Mouse (Mus musculus): Measurements from ENCODE around the gene Fam20a.

Fam20a gene

DNA sequence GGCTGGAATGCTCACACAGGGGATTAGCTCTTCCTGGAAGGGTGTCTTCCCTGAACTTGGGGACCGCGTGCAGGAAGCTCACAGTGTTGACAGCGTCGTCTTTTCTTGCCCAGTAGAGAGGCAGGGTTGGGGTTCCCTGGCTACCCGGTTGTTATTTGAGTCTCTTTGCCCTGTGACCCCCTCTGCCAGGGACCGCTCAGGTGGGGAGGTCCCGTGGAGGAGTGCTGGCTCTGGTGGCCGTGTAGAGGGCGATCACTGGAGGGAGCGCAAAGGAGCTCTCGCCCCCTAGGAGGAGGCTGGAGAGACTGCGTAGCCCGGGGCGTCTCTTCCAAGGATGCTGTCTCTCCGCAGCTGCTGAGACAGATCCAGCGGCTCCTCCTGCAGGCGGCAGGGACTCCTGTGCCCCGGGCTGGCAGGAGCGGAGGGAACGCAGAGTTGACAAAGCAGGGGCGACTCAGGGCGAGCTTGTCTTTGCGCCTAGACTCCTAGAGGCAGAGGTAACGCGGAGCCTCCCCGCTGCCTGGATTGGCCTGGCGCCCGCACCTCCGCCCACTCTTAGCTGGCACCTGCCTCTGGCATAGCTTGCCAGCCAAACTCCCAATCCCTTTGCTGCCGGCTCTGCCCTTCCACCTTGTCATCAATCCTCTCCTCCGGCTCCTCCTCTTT is at the start of gene Fam20a:
TSS of gene Fam20a (minus strand) at position 499 of the 666 bp plus-strand sequence.
- DNase-seq (ENCODE audit: low read depth, low spot score), result peak; percentile 74

DNA sequence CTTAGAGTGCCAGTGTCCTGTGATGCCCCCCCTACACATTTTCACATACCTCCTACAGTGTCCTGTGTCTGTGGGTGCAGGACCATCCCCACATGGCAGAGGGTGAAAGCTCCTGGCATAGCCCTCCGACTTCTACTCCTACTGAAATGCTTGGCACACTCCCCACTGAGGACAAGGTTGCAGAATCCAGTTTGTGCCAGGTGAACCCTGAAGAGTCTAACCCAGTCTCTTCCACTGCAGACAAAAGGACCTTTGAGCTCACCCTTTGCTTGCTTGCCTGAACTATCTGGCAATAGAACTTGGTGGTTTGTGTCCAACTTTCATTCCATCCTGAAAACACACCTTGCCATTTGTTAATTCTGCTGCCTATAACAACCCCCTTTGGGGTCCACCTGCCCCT is 49.3 kb upstream of the Fam20a start:
- DNase-seq (ENCODE audit: low read depth, low spot score), result no peak

DNA sequence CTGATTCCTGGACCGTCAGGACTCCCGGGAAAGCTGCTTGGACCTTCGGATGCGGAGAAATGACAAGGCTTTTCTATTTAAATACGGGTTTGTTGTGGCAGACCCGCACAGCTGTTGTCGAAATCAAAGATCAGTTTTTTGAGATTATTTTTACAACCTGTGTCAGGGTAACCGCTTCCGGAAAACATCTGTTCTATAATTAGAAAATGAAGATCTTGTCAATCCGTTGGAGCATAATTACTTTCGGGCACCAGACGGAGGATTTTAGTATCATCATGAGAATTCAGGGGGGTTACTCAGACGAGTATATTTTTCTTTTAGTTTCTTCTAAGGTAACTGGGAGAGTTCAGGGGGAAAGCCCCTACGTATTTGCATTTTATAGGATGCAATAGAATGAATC is 48.1 kb upstream of the Fam20a start:
- DNase-seq (ENCODE audit: low read depth, low spot score), result no peak

DNA sequence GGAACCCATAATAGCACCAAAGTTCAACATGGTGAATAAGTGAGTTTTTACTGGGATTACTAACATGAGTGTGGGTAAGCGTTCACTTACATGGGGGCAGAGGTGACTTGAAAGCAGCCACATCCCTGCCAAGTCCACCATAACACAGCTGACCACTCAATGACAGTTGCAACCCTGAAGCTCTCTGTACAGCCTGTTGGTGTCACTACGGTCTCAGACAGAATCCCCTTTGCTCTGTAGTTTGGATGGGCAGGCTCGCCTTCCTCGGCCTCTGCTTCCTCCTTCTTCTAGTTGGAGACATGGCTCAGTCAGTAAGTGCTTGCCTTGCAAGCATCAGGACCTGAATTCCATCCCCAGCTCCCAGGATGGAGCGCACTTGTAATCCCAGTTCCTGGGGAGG is 47.0 kb upstream of the Fam20a start:
- DNase-seq (ENCODE audit: low read depth, low spot score), result no peak

DNA sequence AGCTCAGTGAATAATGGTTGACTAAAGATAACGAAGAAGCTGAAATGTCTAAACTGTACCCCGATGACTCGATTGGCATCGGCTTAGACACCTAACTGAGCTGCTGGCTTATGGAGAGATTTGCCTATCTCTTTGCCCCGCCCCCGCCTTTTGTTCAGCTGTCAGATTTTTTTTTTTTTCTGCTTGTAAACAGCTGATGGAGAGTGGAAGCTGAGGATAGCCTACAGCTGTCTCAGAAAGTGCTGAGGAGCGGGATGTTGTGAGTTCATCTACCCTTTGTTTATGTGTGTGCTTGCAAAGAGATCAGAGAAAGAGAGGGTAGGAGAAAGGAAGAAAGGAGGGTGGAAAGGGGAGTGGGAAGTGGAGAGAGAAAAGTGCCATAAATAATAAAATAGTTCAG is 38.0 kb upstream of the Fam20a start:
- DNase-seq (ENCODE audit: low read depth, low spot score), result no peak

DNA sequence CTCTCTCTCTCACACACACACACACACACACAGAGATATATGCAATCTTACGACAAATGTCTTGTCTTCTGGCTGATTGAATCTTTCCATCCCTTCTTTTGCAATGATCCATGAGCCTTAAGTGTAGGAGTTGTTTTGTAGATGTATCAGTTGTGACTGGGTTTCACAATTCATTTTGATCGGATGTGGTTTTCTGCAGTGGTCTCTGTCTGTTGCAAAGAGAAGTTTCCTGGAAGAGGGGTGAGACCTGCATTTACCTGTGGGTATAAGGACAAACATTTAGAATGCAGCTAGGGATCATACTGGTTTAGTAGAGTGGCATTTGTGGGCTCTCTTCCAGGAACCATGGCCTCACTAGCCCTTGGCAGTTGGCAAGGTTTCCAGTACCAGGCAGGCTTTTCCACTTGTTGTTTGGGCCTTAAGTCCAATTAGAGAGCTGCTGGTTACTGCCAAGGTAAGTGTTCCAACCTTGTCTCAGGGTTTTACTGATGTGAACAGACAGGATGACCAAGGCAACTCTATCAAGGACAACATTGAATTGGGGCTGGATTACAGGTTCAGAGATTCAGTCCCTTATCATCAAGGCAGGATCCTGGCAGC is 36.6 kb upstream of the Fam20a start:
- DNase-seq (ENCODE audit: low read depth, low spot score), result no peak

DNA sequence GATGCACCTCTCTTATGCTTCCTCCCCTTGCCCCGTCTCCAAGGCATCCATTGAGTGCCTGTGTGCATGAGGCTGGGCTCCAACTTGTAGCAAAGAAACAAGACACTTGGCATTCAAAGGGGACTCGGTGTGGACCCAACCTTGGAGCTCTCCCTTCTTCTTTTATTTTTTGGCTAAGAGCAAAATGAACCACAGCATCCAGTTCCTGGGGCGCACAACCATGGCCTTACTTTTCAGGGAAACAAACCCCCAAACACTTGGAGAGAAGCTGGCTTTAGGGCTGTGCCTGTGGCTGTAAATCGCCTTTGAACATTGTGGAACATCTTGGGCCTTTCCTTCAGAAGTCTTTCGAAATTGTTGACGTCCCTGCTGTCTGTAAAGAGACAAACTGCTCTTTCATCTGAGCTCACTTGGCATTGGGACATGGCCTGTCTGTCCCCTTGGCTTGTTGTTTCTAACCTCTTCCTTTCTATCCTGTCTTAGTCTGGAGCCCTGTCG is 32.1 kb upstream of the Fam20a start:
- DNase-seq (ENCODE audit: low read depth, low spot score), result no peak

DNA sequence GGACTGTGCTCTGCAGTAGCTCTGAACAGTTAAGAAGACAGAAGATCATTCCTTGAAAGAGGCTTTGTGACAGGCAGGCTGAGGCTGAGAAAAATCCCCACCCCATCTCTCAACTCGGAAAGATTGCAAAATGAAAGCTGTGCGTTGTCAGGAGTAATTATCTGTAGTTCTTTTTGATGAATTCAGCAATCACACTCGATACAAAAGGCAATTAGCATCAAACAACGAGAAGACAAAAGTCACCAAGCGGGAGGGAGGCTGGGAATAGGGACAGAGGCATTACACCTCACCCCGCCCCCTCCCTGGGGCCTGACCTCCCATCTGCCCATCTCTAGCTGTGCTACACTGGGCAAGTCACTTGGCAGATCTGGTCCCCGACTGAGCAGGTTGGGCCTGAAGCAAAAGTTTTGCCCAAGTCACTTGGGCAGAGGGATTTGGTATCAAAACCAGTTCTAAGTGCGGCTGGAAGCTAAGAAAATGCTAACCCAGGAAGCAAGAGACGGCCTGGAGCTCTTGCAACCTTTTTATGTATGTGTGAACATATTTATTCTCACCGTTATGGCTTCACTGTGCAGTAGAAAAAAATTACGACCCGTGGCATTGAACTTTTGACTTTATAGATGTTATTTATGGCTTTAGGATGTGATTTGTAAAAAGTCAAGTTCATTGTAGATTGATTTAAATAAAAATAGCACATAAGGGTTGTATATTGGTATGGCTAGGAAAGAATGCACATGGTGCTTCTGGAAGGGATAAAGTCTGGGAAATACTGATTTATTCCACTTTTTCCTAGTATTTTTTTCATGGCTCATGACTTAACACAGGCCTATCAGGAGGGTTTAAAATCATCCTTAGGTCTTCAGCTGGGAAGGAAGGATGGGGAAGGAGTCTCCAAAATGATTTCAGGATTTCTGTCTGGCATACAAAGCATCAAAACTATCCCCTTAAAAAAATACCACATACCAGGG is 29.8 kb upstream of the Fam20a start:
- peak; percentile 8 for DNase-seq (ENCODE audit: low read depth, low spot score)

DNA sequence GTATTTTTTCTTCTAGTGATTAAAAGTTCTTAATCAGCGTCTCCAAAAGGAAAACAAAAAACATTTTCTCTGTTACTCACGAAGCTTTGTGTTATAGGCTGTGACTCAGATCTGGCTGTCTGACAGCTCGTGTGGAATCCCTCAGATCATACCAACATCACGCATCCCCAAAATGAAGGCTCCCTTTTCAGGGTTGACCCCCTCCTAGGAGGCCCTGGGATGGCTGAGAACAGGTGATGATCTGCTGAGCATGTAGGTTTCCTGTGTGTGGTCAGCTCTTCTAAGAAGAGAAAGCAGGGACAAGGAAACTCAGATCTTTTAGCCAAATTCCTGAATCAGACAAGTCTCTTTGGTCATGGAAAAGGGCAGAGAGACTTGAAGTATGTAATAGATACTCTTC is 23.1 kb upstream of the Fam20a start:
- no peak for DNase-seq (ENCODE audit: low read depth, low spot score)

DNA sequence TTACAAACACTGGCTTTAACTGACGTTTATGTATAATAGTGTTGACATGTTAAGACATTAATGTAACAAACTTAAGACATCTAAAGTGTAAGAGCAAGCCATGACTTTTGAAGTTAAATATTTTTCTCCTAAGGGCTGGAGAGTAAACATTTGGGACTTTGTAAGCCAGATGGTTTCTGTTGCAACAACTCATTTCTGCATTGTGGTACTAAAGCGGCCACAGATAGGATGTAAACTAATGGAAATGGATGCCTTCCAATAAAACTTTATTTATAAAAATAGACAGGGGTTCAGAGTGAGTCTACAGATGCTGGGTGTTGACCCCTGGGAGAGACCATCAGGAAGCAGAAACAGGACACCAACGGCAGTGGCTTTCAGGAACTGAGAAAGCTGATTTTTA is 15.9 kb upstream of the Fam20a start:
- DNase-seq (ENCODE audit: low read depth, low spot score), result no peak

DNA sequence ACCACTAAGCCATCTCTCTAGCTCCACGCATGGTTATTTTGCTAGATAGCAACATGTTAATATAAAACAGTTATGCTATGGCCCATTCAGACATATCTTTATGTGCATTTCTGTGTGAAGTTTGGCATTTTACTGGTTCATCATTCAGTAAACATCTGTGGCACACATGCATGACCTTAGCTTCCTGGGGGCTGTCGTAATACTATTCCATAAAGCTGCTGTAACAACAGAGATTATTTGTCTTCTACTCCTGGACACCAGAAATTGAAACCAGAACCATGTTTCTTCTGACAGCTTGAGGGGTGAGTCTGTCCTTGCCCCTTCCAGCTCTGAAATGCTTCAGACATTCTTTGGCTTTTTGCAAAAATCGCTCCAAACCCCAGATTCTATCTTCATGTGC is 14.3 kb upstream of the Fam20a start:
- DNase-seq (ENCODE audit: low read depth, low spot score), result no peak

DNA sequence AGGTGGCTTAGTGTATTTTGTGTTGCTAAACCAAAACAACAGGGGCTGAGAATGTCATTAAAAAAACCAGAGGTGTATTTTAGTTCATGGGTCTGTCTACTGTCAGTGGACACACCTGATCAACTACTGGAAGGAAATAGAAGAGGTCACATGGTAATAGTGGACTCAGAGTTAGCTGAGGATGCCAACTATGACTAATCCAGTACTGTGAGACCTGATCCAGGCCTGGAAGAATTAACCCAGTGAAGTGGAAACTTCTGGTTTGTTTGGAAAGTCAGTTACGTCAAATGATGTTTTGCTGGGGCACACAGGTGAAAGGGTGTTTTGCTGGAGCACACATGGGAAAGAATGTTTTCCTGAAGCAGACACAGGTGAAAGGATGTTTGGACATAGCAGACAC is 12.3 kb upstream of the Fam20a start:
- no peak for DNase-seq (ENCODE audit: low read depth, low spot score)

DNA sequence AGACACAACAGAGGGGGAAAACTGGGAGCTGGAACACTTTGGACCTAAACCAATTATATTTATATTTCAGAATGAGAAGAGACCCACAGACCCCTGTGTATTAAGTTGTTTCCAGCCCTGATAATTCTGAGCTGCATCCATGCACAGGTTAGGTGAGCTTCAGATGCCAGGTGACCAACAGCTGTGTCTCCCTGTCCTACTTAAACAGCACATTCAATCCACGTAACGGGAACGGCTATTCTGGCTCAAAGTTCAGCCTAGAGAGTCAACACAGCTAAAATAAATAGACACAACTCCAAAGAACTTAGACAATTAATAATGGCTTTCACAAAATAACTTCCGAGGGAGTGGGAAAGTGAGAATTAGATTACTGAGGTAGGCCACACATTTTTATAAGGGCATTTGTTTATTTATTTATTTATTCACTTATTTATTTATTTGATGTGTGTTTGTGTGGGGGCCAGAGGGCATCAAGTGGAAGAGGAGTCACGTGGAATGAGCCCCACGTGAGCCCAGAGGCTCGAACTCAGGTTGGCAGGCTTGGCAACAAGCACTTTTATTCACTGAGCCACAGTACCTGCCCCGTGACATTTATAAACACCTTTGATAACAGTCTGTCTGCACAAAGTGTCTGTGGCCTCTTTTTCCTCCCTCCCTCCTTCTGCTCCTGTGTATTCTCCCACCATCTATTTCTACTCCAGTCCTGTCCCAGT is 10.8 kb upstream of the Fam20a start:
- DNase-seq (ENCODE audit: low read depth, low spot score), result no peak

DNA sequence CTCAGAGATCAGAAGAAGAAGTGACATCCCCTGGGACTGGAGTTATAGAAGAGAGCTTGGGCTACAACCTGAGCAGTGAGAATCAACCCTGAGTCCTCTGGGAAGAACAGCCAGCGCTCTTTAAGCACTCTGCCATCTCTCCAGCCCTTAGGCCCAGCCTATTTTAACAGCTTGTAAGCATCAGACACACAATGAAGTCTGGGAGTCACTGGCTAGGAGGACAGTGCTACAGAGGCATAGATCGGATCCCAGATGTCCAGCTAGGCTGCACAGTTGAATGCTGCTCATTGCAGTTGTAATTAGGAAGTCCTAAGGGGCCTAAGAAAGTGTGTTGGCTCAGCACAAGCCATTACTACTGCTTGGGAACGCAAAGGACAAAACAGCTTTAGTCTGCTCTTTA is 6.3 kb upstream of the Fam20a start:
- no peak for DNase-seq (ENCODE audit: low read depth, low spot score)

DNA sequence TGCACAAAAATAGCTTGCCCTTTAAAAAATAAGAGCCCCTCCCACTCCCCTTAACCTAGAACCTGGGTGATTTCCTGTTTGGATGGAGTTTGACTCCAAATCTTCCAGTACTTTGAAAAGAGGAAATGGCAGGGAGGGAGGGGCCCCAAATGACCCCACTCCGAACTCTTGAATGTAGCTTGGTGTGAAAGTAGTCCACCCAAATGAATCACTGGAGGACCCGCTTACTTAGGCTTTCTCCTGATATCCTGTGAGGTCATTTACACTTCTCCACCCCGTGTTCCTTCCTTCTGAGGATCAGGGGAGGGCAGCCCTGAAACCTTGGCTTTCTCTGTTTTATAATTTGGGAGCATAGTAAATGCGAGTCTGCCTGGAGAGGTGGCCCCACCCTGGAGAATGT is 632 bp upstream of the Fam20a start:
- DNase-seq (ENCODE audit: low read depth, low spot score), result peak; percentile 17

DNA sequence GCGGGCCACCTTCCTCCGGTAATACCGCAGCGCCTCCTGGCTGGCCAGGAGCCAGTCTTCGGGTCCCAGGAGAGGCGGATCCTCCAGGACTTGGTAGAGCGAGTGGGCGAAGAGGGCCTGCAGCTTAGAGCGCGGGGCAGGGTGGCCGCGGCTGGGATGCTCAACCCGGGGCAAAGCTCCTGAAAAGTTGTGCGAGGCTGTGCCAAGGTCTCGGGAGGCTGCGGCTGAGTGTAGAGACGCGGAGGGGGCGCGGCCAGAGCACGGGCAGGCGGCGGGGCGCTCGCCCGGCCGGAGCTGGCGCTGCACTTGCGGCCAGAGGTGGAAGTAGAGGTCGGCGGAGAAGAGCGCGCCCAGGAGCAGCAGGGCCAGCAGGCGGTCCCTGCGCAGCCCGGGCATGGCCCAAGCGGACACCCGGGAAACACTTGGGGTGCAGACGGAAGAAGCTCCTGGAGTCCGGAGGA is 729 bp downstream of the Fam20a start:
- DNase-seq (ENCODE audit: low read depth, low spot score), result peak; percentile 24

DNA sequence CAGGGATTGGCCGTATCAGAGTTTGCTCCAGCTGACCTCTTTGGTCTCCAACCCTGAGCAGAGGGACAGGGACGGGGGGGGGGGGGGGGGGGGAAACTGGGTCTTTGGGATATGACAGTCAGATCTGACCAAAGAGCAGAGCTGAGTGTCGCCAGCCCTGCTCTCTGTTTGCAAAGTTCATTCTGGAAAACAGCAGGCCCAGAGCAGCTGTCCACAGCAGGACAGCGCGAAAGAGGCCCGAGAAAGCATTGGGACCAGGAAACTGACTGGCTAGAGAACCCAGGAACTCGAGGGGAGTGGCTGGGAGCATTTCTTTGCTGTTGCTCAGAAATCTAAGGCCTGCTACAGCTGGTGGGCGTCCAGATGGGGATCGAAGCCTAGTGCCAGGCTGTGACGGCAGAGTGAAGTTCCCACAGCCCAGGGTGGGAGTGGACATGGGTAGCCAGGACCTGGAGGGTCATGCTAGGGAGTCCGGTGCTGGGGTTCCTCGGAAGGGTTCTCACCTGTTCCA is 1.2 kb downstream of the Fam20a start:
- DNase-seq (ENCODE audit: low read depth, low spot score), result no peak

DNA sequence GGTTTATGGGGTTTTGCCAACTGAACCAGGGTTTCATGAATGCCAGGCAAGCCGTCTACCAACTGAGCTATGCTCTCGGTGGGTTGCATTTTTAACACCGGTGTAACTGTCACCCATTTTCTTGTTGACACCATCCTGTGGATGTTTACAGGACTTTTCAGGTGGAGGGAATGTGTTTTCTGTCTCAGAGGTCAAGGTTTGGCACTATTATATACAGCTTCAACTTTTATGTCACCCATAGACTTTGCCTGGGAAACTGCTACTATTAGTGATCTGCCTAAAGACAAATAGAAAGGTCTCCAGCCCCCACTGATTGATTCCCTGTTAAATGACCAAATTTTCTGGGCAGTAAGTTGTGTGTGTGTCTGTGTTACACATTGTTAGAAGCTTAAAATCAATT is 2.7 kb downstream of the Fam20a start:
- DNase-seq (ENCODE audit: low read depth, low spot score), result no peak

DNA sequence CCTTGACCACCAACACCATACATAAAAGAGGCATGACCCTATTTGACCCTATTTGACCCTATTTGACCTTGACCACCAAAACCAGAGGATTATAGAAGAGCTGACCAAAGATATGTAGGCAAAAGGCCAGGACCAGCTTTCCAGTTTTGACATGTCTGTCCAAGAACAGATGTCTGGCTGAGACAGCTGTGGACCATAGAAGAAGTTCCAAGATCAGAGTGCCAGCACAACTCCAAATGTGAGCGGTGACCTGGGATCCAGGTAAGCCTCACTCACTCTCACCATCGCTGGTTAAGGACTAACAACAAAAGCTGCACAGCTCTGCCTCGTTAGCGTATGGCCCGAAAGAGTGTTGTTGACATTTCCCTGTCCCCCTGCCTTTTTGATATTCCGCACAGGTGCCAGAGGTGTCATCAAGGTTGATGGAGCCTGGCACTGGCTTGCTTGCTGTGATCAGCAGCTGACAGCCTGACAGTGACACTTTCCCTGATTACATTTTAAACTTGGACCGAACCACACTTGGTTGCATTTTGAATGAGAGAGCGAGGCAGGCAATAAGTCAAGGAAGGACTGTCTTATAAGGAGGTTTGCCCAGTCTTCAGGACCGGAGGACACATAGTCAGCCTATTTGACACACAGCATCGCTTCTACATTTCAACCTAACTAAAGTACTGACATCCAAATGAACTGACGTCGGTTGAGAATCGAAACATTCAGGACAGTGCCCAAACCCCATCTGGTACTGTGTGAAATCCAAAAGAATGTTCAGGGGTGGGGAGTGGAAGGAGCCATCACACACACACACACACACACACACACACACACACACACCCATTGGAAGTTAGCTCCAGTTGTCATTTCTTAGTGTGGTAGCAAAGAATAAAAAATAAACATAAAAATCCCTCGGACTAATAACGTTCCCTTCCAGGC is 3.8 kb downstream of the Fam20a start:
- no peak for DNase-seq (ENCODE audit: low read depth, low spot score)

DNA sequence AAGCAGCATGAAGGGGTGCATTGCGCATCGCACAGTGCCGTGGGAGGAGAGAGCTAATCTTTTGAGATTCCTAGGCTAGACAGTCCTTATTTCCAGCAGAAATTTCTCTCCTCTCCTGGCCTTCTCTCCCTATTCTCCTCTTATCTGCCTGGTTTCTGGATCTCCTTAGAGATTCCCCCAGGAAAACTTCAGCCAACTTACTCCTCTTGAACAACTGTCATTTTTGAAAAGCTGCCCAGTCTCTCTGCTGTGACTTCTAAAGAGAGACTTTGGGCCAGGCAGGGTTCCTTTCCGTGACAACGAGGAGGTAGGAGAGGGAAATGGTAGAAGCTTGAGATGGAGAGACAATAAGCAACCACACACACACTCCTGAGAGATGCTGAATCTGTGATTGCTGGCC is 4.6 kb downstream of the Fam20a start:
- no peak for DNase-seq (ENCODE audit: low read depth, low spot score)
